Mouse (Mus musculus) activated CD4-positive, CD25-positive, alpha-beta regulatory T cell, adult 9 weeks (primary cell): Measurements from ENCODE around the gene Evi2b. TPM values are rescaled to one million over a fixed set of nuclear protein-coding genes. Genes with fewer than 3 reads are reported as not detected.

Experiments used
- polyA plus RNA-seq: library from polyadenylated mRNA; unstranded; fragments of 100-300 nt; shearing (Covaris generic); gene quantifications from one replicate; pipeline ENCODE4 v1.2.1, GENCODE M21; 2017

The Evi2b gene
- polyA plus RNA-seq = 74.2 TPM

DNA sequence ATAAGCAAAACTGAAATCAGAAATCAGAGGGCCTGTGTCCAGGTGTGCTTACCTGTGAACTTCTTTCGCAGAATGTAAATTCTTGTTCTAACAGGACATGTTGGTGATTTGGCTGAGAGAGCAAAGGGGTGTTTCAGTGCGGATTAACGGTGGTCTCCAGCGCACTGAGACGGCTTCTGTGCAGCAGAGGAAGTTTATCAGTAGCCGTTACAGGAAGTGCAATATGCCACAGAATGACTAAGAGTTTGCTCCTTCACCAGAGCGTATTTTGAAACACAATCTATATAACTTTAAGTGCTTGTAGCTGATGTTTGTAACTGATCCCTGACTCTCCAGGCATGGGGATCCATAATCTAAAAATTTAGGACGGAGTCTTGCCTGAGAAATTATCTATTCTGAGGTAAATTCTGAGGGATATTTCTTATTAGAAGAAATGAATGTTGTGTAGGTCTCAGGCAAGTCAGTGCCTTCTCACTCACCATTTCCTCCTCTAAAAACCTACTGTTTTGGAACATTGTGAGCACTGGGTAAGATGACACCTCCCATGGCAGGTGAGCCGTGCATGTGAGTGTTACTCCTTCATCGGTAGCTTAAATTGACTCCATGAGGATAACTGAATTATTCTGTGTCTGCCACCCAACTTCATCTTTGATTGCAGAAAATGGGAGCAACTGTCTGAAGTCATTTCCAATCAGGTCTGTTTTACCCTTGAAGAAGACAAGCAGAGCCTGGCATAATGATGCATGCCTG lies at the start of gene Evi2b:
Evi2b (minus strand) TSS at position 203 of the 750 bp plus-strand sequence.

DNA sequence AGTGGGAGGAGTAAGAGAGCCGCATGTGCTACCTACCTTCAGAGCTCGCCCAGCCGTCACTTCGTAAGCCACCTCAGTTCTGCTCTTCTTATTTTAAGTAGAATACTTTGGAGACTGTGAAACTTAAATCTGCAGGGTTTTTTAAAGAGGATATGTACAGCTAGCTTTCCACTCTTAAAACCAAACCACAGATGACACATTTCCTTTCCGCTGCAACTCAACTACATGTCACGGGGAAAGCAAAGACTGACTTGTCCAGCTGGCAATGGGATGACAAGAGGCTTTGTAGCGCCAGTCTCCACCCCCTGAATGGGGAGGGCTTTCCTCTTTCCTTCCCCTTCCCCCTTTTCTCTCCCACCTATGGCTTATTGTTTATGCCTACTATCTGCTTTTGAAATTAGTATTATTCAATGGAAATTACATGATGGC lies 6.8 kb upstream of the Evi2b start, which contains the start of the genes Evi2 and Evi2a:
Evi2 (minus strand) TSS at position 257 of the 429 bp plus-strand sequence.
Evi2a (minus strand) TSS at position 277 of the 429 bp plus-strand sequence.

DNA sequence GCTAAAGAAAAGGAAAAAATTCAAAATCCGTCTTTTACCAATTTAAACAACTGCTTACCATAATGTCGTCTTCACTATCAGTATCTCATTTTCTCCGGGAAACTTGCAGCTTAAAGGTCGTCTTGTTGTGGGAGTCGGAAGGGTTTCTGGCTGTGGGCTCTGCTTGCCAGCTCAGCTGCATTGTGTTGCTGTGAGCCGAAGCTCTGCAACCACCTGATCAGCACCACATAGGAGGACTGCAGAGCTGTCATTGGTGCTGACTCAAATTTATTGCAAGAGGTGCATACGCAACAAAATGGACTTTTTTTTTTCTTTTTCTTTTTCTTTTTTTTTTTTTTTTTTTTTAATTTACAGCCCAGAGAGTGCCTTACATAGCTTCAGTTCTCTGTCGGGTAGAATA lies 19.7 kb downstream of the Evi2b start, which contains the start of gene Omg:
Omg (minus strand) TSS at position 240 of the 400 bp plus-strand sequence.

Other genes starting within 250 kb of the Evi2b start
- not detected for gene Gm9964, start 226.9 kb downstream of the Evi2b start, polyA plus RNA-seq
- gene Nf1, start 184.1 kb downstream of the Evi2b start, polyA plus RNA-seq = 1.1 TPM
- not detected for gene Omg, start 19.7 kb downstream of the Evi2b start, polyA plus RNA-seq
- gene Evi2, start 6.8 kb upstream of the Evi2b start, polyA plus RNA-seq = 5.3 TPM
- 35.4 TPM for gene Evi2a, start 6.8 kb upstream of the Evi2b start, polyA plus RNA-seq
- 22.4 TPM for gene Rab11fip4, start 67.5 kb upstream of the Evi2b start, polyA plus RNA-seq